Mouse (Mus musculus) lung, adult 2 months (tissue): ENCODE results near the gene Ssx2ip.

Experiments
- CTCF ChIP-seq: fragments of 200-500 bp; IDR thresholded peaks from 2 replicates; pipeline ENCODE4 v1.5.1; 2011; ENCODE audit warnings: mild to moderate bottlenecking, low read length, control low read depth; ENCODE audit not compliant: insufficient read depth
- POLR2A ChIP-seq: fragments of 200-500 bp; IDR thresholded peaks from 2 replicates; pipeline ENCODE4 v1.6.1; 2011; ENCODE audit warnings: low read depth, mild to moderate bottlenecking, control low read depth, low read length, borderline replicate concordance; ENCODE audit errors: extremely low read depth

DNA sequence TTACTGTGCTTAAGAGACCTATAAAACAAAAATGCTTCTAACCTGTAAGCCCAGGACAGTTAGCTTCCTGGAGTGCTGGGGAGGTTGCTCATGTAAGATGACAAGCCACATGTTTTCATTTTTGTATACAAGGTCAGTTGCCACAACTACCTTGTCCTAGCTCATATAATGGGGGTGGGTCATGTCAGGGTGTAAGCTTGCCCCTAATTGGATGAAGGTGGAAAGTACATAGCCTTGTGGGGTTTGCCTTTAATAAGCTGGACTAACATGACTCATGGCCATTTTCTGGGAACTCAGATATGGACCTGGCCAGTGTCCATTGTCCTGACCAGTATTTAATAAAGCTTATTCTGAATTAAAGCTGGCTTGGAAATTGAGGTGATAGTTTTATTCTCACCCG is 7.5 kb upstream of the Ssx2ip start:
- TF ChIP-seq POLR2A: no peak
- no peak for TF ChIP-seq CTCF
